ENCODE assay signal across 8 mouse cellular contexts in genomic region chr12:3780931-3781471, GRCm38 (mm10). TPM values are rescaled to one million over a fixed set of nuclear protein-coding genes. Genes with fewer than 3 reads are reported as not detected.
DNase-seq lines count a peak whose midpoint lies in the region; ATAC-seq lines count a peak whose summit lies in the region.

No protein-coding gene starts in this region.

- no peak overlapping the region for H3K4me3 ChIP-seq in heart, embryonic 11.5 days (ENCODE audit: low read depth, low read length)
- no peak overlapping the region for H3K4me3 ChIP-seq in forebrain, embryonic 16.5 days (replicated peaks; ENCODE audit: low read length)
- no peak overlapping the region for H3K4me3 ChIP-seq in kidney, embryonic 15.5 days (replicated peaks)
- H3K4me3 ChIP-seq in midbrain, embryonic 12.5 days: no peak overlapping the region

- WGBS in heart, embryonic 11.5 days (ENCODE audit: insufficient replicate concordance): 24% methylated on average over 7 of the region's 7 CpGs
- WGBS in forebrain, embryonic 16.5 days: 44% methylated on average over 7 of the region's 7 CpGs
- WGBS in kidney, embryonic 15.5 days: 30% methylated on average over 7 of the region's 7 CpGs
- 28% methylated on average over 7 of the region's 7 CpGs for WGBS in midbrain, embryonic 12.5 days

- H3K36me3 ChIP-seq in heart, embryonic 11.5 days (ENCODE audit: control insufficient read depth, insufficient read depth, low read length): no peaks in the 10 kb centered on the region
- no peaks in the 10 kb centered on the region for H3K36me3 ChIP-seq in forebrain, embryonic 16.5 days (ENCODE audit: control insufficient read depth, insufficient read depth)
- H3K36me3 ChIP-seq in kidney, embryonic 15.5 days: no peaks in the 10 kb centered on the region
- no peaks in the 10 kb centered on the region for H3K36me3 ChIP-seq in midbrain, embryonic 12.5 days

- H3K27ac ChIP-seq in heart, embryonic 11.5 days (ENCODE audit: low read depth, low read length): peak overlapping the region; percentile 97
- H3K27ac ChIP-seq in forebrain, embryonic 16.5 days (ENCODE audit: low read length): no peak overlapping the region
- peak overlapping the region; percentile 97 for H3K27ac ChIP-seq in kidney, embryonic 15.5 days
- peak overlapping the region; percentile 70 for H3K27ac ChIP-seq in midbrain, embryonic 12.5 days (replicated peaks)

- H3K9me3 ChIP-seq in heart, embryonic 11.5 days (replicated peaks; ENCODE audit: control insufficient read depth, low read length): no peaks in the 10 kb centered on the region
- H3K9me3 ChIP-seq in forebrain, embryonic 16.5 days (ENCODE audit: control insufficient read depth, low read length): no peaks in the 10 kb centered on the region
- no peaks in the 10 kb centered on the region for H3K9me3 ChIP-seq in kidney, embryonic 15.5 days (replicated peaks)
- no peaks in the 10 kb centered on the region for H3K9me3 ChIP-seq in midbrain, embryonic 12.5 days

- ATAC-seq in heart, embryonic 11.5 days (replicated peaks; ENCODE audit: insufficient number of reproducible peaks, low FRiP score, low TSS enrichment): peak; percentile 70; the same call in 1 of the 2 replicates
- peak; percentile 14 for ATAC-seq in forebrain, embryonic 16.5 days
- ATAC-seq in kidney, embryonic 15.5 days (replicated peaks; ENCODE audit: low FRiP score): peak; percentile 55
- ATAC-seq in midbrain, embryonic 12.5 days (ENCODE audit: low FRiP score, low read depth): peak; percentile 48

- DNase-seq in heart, adult 11 months: no peak
- DNase-seq in R1 (ENCODE audit: low read depth, low spot score): peak; percentile 94
- peak; percentile 52 for DNase-seq in thymus, postnatal 4 days
- DNase-seq in layer of hippocampus, adult 9-11 months: no peak

- H3K9ac ChIP-seq in heart, embryonic 11.5 days (ENCODE audit: low read depth, low read length): peak overlapping the region; percentile 54
- H3K9ac ChIP-seq in forebrain, embryonic 16.5 days (replicated peaks; ENCODE audit: low read depth, low read length): no peak overlapping the region
- no peak overlapping the region for H3K9ac ChIP-seq in kidney, embryonic 15.5 days
- no peak overlapping the region; the same call in 1 of the 2 replicates for H3K9ac ChIP-seq in midbrain, embryonic 12.5 days (replicated peaks)

- H3K27me3 ChIP-seq in heart, embryonic 11.5 days (ENCODE audit: control insufficient read depth, insufficient read depth, low read length): no peaks in the 10 kb centered on the region
- H3K27me3 ChIP-seq in forebrain, embryonic 16.5 days (replicated peaks; ENCODE audit: control insufficient read depth, insufficient read depth, low read length): no peaks in the 10 kb centered on the region
- no peaks in the 10 kb centered on the region for H3K27me3 ChIP-seq in kidney, embryonic 15.5 days
- H3K27me3 ChIP-seq in midbrain, embryonic 12.5 days: no peaks in the 10 kb centered on the region; the same call in 1 of the 2 replicates

- peaks cover 50% of the 10 kb centered on the region for H3K4me1 ChIP-seq in heart, embryonic 11.5 days (ENCODE audit: control insufficient read depth, insufficient read depth, low read length)
- H3K4me1 ChIP-seq in forebrain, embryonic 16.5 days (replicated peaks; ENCODE audit: control insufficient read depth, insufficient read depth, low read length): peaks cover 24% of the 10 kb centered on the region
- peaks cover 79% of the 10 kb centered on the region for H3K4me1 ChIP-seq in kidney, embryonic 15.5 days
- H3K4me1 ChIP-seq in midbrain, embryonic 12.5 days: peaks cover 50% of the 10 kb centered on the region

- H3K4me2 ChIP-seq in heart, embryonic 11.5 days: peak overlapping the region; percentile 48
- no peak overlapping the region for H3K4me2 ChIP-seq in forebrain, embryonic 16.5 days (ENCODE audit: low read length)
- H3K4me2 ChIP-seq in kidney, embryonic 15.5 days: peak overlapping the region; percentile 18
- peak overlapping the region; percentile 11; the same call in 1 of the 2 replicates for H3K4me2 ChIP-seq in midbrain, embryonic 12.5 days (replicated peaks)

RNA-seq across cellular contexts. Expression of gene Dnmt3a, which starts 24.8 kb away (rescaled TPM):
- polyA plus RNA-seq in heart, embryonic 11.5 days (2014; fragmentation: Nextera tagmentation; extraction: Ambion mirVana): 55.1 and 60.1 TPM in 2 replicates
- polyA plus RNA-seq in forebrain, embryonic 16.5 days (2015; fragmentation: Nextera tagmentation; extraction: Ambion mirVana): 86.3 and 86.6 TPM in 2 replicates
- polyA plus RNA-seq in kidney, embryonic 15.5 days (2015; fragmentation: Nextera tagmentation; extraction: Ambion mirVana): 124 and 132 TPM in 2 replicates
- 137 and 143 TPM in 2 replicates for polyA plus RNA-seq in midbrain, embryonic 12.5 days (2016; fragmentation: Nextera tagmentation; extraction: Ambion mirVana)

Comparison
In these comparisons a context has a peak if more than half of its experiments do, and no peak if none do; other contexts are left out.
1. ATAC-seq: peak in every context shown above with its lines; median percentile 70 in heart, embryonic 11.5 days; 55 in kidney, embryonic 15.5 days; 48 in midbrain, embryonic 12.5 days; 14 in forebrain, embryonic 16.5 days.
2. DNase-seq: peak in R1 (single experiment) and thymus, postnatal 4 days (single experiment); none in heart, adult 11 months (single experiment) and layer of hippocampus, adult 9-11 months (single experiment).